Mouse (Mus musculus) E14TG2a.4 (cell line): ENCODE results near the gene Rph3al.

ENCODE experiments used
- H3K27me3 ChIP-seq: 2 replicates; pipeline ENCODE4 v1.6.1; 2014; ENCODE audit warnings: low read length, control low read depth; ENCODE audit not compliant: insufficient read depth
- H3K36me3 ChIP-seq: 2 replicates; pipeline ENCODE4 v1.6.1; 2014; ENCODE audit warnings: low read length, control low read depth; ENCODE audit not compliant: insufficient read depth
- H3K4me1 ChIP-seq: replicated peaks from 2 replicates; pipeline ENCODE4 v1.6.1; 2014; ENCODE audit warnings: low read depth, low read length, control low read depth
- H3K4me3 ChIP-seq: replicated peaks from 2 replicates; pipeline ENCODE4 v1.5.1; 2014; ENCODE audit warnings: mild to moderate bottlenecking, low read length
- H3K9me3 ChIP-seq: 2 replicates; pipeline ENCODE4 v1.6.1; 2014; ENCODE audit warnings: low read length, control low read depth
- CTCF ChIP-seq: conservative IDR thresholded peaks from 2 replicates; pipeline ENCODE4 v1.5.1; 2014; ENCODE audit warnings: low read length
- NANOG ChIP-seq: IDR thresholded peaks from 2 replicates; pipeline ENCODE4 v1.6.1; 2014; ENCODE audit warnings: borderline replicate concordance, low read length, mixed read lengths
- POU5F1 ChIP-seq: IDR thresholded peaks from 2 replicates; pipeline ENCODE4 v1.6.1; 2014; ENCODE audit warnings: low read length, borderline replicate concordance

Rph3al gene

DNA sequence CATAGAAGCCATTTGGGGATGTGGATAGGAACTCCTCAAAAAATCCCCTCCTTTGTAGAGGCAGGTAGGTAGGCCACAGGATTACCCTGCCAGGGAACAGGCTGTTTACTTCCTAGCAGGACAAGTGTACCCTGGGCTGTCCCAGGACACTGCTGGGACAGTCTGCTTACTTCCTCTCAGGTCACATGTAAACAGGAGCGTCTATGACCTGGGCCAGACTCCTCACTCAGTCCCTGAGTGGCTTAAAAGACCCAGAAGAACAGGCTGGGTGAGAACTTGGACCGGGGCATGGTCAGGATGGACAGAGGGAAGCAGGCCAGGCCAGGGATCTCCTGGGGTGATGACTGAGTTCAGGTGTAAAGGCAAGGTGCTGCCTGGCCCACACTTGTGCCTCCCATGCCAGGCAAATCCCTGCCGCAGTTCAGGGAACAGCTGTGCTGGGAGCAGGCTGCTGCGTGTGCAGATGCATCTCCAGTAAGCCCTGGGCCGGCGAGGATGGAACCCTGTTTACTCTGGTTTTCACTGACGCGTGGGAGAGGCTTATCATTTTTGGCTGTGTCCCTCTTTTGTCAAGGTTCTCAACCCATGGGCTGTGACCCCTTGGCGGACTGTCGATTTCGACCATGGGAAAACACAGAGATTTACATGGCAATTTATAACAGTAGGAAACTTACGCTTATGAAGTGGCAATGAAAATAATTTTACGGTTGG is 141.5 kb downstream of the Rph3al start:
- TF ChIP-seq POU5F1, result no peak
- no peak for TF ChIP-seq CTCF
- TF ChIP-seq NANOG, result no peak
- no peaks in the 10 kb centered on the region for H3K36me3 ChIP-seq
- peaks cover 38% of the 10 kb centered on the region for H3K4me1 ChIP-seq
- no peaks in the 10 kb centered on the region for H3K9me3 ChIP-seq
- no peak overlapping the region for H3K4me3 ChIP-seq
- peaks cover 82% of the 10 kb centered on the region for H3K27me3 ChIP-seq

DNA sequence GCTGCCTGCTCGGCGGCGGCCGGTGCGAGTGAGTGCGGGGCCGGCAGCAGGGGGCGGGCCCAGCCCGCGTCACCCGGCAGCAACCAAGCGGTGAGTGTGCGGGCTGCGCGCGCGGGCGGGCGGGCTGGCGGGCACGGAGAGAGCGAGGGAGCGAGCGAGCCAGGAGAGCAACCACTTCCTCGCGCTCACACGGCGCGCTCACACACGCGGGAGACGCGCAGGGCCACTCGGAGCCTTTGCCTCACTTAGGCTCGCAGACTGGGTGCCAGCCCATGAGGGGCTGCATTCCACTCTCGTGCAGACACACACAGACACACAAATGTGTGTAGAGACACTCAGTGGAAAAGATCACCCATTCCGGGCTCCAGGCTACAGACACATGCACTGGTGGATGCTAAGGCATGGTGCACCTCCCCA is 142.2 kb downstream of the Rph3al start, which contains the start of gene Doc2b:
Doc2b (minus strand) TSS at position 21 of the 417 bp plus-strand sequence.
- peaks cover 32% of the 10 kb centered on the region for H3K4me1 ChIP-seq
- no peaks in the 10 kb centered on the region for H3K36me3 ChIP-seq
- no peak for TF ChIP-seq NANOG
- no peak for TF ChIP-seq POU5F1
- no peak for TF ChIP-seq CTCF
- no peaks in the 10 kb centered on the region for H3K9me3 ChIP-seq
- H3K4me3 ChIP-seq, result peak within 1 kb of the TSS; percentile 76
- peaks cover 82% of the 10 kb centered on the region for H3K27me3 ChIP-seq

DNA sequence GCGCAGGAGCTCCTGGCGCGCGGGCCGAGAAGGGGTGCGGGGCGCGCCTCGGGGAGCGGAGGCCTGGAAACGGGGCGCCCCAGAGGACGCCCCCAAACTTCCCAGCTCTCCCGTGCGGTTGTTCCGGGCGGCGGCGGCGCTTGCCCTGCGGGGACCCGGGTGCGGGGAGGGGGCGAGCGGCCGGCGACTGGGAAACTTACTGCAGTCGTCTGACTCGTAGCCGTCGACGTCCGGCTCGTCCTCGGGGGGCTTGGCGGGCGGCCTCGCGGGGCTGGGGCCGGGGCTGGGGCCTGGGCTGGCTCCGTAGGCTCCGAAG is 142.9 kb downstream of the Rph3al start:
- H3K27me3 ChIP-seq, result peaks cover 79% of the 10 kb centered on the region
- H3K9me3 ChIP-seq, result no peaks in the 10 kb centered on the region
- TF ChIP-seq POU5F1, result no peak
- no peak for TF ChIP-seq CTCF
- no peak for TF ChIP-seq NANOG
- H3K4me3 ChIP-seq, result peak overlapping the region; percentile 76
- H3K4me1 ChIP-seq, result peaks cover 25% of the 10 kb centered on the region
- no peaks in the 10 kb centered on the region for H3K36me3 ChIP-seq

DNA sequence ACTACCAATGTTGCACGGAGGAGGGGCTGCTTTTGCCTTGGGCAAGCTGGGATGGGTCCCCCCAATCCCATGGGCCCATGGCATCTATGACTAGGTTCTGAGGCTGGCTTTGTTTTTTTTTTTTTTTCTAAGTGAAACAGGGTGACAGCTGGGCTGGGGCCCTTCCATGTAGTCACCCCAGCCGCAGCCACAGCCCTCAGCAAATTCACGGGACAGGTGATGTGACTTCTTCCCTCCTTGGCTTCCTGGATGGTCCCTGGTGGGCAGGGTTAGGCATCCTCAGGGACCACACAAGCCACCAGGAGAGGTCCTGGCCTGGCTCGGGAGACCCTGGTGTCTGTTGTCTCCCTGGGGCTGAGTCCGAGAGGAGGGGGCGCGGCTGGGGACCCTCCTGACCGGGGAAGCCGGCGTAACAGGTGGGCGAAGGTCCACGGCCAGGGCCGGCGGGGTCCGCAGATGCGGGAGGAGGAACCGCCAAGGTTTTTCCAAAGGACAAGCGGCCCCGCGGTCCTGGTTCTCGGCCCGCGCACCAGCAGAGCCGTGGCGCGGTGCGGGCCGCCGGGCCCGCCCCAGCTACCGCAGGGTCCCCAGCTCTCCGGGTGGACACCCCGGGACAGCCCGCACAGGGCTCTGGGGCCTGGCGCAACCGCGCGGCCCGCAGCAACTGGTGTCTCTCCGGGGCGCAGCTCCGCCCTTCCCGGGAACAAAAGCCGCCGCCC is 143.5 kb downstream of the Rph3al start:
- no peaks in the 10 kb centered on the region for H3K36me3 ChIP-seq
- H3K4me3 ChIP-seq, result peak overlapping the region; percentile 76
- peaks cover 21% of the 10 kb centered on the region for H3K4me1 ChIP-seq
- peaks cover 82% of the 10 kb centered on the region for H3K27me3 ChIP-seq
- TF ChIP-seq NANOG, result no peak
- TF ChIP-seq POU5F1, result no peak
- TF ChIP-seq CTCF, result no peak
- no peaks in the 10 kb centered on the region for H3K9me3 ChIP-seq

DNA sequence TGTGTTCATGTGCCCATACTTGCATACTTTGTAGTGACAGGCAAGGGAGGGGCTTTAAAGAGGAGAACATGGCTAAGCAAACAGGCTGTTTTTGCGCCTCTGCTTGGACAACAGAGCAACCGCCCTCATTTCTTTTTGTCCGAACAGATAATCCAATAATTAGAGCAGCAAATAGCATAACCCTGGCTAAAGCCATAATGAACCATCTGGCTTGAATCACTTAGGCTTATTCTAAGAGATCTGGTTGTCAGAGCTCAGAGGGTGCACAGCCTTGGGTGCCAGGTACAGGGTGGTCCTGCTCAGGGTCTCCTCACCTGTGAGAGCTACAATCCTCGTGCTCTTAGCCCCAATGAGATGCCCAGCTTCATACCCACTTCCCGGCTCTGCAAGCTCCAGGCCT is 144.9 kb downstream of the Rph3al start:
- Histone ChIP-seq H3K9me3 (no peaks in the 10 kb centered on the region), H3K4me1 (peaks cover 14% of the 10 kb centered on the region), H3K36me3 (no peaks in the 10 kb centered on the region), H3K4me3 (no peak overlapping the region), H3K27me3 (peaks cover 83% of the 10 kb centered on the region)
- TF ChIP-seq CTCF (no peak), POU5F1 (no peak), NANOG (no peak)

DNA sequence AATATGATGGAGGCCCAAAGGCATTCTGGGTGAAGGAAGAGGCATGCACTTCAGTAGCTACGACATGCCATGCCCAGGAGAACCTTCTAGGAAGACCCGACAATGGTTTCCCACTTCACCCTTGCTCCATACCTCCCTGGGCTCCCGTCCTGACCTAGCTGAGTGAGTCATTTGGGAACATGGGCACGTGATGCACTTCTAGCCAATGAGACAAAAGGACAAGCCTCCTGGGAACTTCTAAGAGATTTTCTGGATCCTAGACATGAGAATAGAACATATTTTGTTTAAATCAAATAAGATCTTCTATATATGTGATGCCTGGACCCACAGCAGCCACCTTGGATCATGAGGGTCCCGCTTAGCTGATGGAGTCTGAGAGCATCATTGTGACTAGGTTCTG is 145.7 kb downstream of the Rph3al start:
- Histone ChIP-seq H3K4me3 (no peak overlapping the region), H3K27me3 (peaks cover 75% of the 10 kb centered on the region), H3K36me3 (no peaks in the 10 kb centered on the region), H3K4me1 (peaks cover 19% of the 10 kb centered on the region), H3K9me3 (no peaks in the 10 kb centered on the region)
- TF ChIP-seq CTCF (no peak), NANOG (no peak), POU5F1 (no peak)

GRCm38 (mm10) chr11:75785897-75786296 is 152.3 kb downstream of the Rph3al start:
- Histone ChIP-seq H3K4me3 (no peak overlapping the region), H3K4me1 (peaks cover 26% of the 10 kb centered on the region), H3K27me3 (peaks cover 26% of the 10 kb centered on the region), H3K36me3 (no peaks in the 10 kb centered on the region), H3K9me3 (no peaks in the 10 kb centered on the region)
- no peak for TF ChIP-seq CTCF
- no peak for TF ChIP-seq NANOG
- no peak for TF ChIP-seq POU5F1

DNA sequence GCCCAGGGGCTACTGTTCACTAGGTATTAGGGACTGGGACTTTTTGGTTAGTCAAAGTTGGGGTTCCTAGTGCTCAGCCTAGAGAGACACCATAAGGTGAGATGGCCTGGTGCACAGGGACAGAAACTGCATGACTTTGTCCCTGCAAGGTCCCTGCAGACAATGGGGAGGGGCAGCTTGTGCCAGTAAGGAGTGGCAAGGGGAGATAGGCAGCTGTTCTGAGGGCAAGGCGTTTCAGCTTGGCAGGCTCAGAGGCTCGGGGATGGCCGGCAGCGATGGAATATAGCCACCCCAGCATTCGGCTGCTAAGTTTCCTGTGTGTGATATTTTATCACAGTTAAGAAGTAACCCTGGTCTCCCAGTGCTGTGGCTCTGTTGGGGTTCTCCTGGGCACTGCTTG is 154.4 kb downstream of the Rph3al start:
- no peaks in the 10 kb centered on the region for H3K9me3 ChIP-seq
- H3K4me1 ChIP-seq, result peaks cover 26% of the 10 kb centered on the region
- no peak overlapping the region for H3K4me3 ChIP-seq
- peaks cover 10% of the 10 kb centered on the region; the same call in 1 of the 2 replicates for H3K27me3 ChIP-seq
- H3K36me3 ChIP-seq, result no peaks in the 10 kb centered on the region
- TF ChIP-seq CTCF (no peak), POU5F1 (no peak), NANOG (no peak)

GRCm38 (mm10) chr11:75781919-75782318 is 156.3 kb downstream of the Rph3al start:
- Histone ChIP-seq H3K27me3 (peaks cover 7% of the 10 kb centered on the region; the same call in 1 of the 2 replicates), H3K36me3 (no peaks in the 10 kb centered on the region), H3K9me3 (no peaks in the 10 kb centered on the region), H3K4me1 (peaks cover 11% of the 10 kb centered on the region), H3K4me3 (no peak overlapping the region)
- TF ChIP-seq CTCF (peak; percentile 74), NANOG (no peak), POU5F1 (no peak)
